Mouse (Mus musculus) hematopoietic multipotent progenitor cell, adult 10-12 weeks (in vitro differentiated cells): Measurements from ENCODE around the gene Usp44. TPM values are rescaled to one million over a fixed set of nuclear protein-coding genes. Genes with fewer than 3 reads are reported as not detected.

Source experiments
- polyA plus RNA-seq: library from polyadenylated mRNA; stranded (reverse); fragments of >175 nt; gene quantifications from 2 replicates; pipeline ENCODE4 v1.2.3, GENCODE M21; 2012; ENCODE audit warnings: low replicate concordance

Gene Usp44
- polyA plus RNA-seq: 0.12 and 0.18 TPM in 2 replicates

GRCm38 (mm10) chr10:93830931-93831729 lies at the start of gene Usp44:
Gene Usp44 (plus strand): TSS chr10:93831555.

GRCm38 (mm10) chr10:93897043-93897646 lies 65.8 kb downstream of the Usp44 start, which contains the start of gene Metap2:
Gene Metap2 (minus strand): TSS chr10:93897093.

Other genes starting within 250 kb of the Usp44 start
- gene Snrpf, start 241.8 kb upstream of the Usp44 start, polyA plus RNA-seq: 41.1 and 42.7 TPM in 2 replicates
- gene Ntn4, start 190.9 kb upstream of the Usp44 start, polyA plus RNA-seq: 0.89 and 1.3 TPM in 2 replicates
- 153 and 247 TPM in 2 replicates for gene Metap2, start 65.5 kb downstream of the Usp44 start, polyA plus RNA-seq
- gene Vezt, start 204.3 kb downstream of the Usp44 start, polyA plus RNA-seq: 2.5 and 3.0 TPM in 2 replicates
- 1.0 and 1.2 TPM in 2 replicates for gene Fgd6, start 204.4 kb downstream of the Usp44 start, polyA plus RNA-seq